Mouse (Mus musculus) cortical plate, adult 2 months (tissue): ENCODE data around the gene Stk11.

Experiments used
- CTCF ChIP-seq: fragments of 200-500 bp; IDR thresholded peaks from 2 replicates; pipeline ENCODE4 v1.5.1; 2011; ENCODE audit warnings: mild to moderate bottlenecking, control low read depth, low read length; ENCODE audit not compliant: insufficient read depth; ENCODE audit errors: extremely low read depth
- POLR2A ChIP-seq: fragments of 200-500 bp; IDR thresholded peaks from 2 replicates; pipeline ENCODE4 v1.6.1; 2011; ENCODE audit warnings: mild to moderate bottlenecking, low read length, control low read depth; ENCODE audit not compliant: insufficient read depth; ENCODE audit errors: extremely low read depth

DNA sequence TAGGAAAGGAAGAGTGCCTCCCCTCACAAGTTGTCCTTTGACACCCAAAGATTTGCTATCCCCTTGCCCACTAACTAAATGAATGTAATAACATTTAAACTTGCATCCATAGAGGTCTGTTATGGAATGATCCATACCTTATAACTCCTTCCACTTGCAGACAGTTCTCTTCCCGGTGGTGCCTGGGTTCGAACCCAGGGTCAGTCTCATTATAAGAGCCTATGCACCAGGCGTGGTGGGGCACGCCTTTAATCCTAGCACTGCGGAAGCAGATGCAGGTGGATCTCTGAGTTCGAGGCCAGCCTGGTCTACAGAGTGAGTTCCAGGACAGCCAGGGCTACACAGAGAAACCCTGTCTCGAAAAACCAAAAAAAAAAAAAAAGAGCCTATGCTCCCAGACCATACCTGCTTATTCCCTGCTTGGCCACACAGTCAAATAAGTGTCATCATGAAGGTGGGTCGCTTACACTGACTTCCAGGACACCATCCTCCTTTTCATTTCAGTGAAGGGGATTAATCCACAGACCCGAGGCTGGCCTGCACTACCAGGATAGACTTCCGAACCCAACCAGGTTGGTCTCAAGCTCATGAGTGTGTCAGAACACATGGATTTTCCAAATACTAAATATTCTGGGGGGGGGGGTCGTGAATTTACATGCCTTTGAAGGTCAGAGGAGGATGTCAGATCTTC, 24.5 kb downstream of the Stk11 start:
- TF ChIP-seq POLR2A (no peak), CTCF (no peak)
